Mouse (Mus musculus): Measurements from ENCODE around the gene Igdcc4.

DNA sequence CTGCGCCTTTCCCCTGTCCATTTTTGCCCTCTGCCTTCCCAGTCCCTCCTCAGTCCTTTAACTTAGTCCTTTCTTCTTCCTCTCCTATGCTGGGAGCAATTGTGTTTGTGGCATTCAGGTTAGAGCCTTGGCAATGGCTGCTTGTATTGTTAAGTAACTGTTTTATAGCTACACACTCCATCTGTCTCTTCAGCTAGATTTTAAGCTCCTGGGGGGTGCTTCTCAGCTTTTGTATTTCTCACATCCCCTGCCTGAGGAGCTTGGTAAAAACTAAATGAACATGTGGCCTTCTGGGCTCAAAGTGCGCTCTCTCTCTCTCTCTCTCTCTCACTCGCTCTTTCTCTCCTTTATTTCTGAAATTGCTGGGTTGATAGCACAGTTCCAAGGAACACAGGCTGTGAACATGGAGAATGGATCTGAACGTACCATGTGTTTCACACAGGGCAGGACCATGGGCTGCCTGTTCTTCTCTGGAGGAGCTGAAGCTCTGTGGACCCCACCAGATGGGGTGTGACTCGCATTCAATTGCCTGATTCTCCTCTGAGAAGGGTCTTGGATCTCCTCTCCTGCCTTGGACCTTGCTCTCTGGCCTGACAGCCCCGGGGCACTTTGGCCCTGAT, 51.5 kb downstream of the Igdcc4 start:
- TF ChIP-seq CTCF (IDR thresholded peaks at IDR 0.05; ENCODE audit: low read depth) (no peak), EP300 (IDR thresholded peaks at IDR 0.05; ENCODE audit: low read depth) (no peak)

Measured in liver, embryonic 14.5 days (tissue).